8 mouse cellular contexts compared by ENCODE assay signal in genomic region chr6:58832591-58833018, GRCm38 (mm10). TPM values are rescaled to one million over a fixed set of nuclear protein-coding genes. Genes with fewer than 3 reads are reported as not detected.
DNase-seq lines count a peak whose midpoint lies in the region; ATAC-seq and TF ChIP-seq lines count a peak whose summit lies in the region.

No protein-coding gene starts in this region.

- no peak overlapping the region for H3K9ac ChIP-seq in embryonic facial prominence, embryonic 12.5 days

- no peak overlapping the region for H3ac ChIP-seq in C2C12 (ENCODE audit: control insufficient read depth, insufficient read length, low read depth)

- H3K79me2 ChIP-seq in C2C12 (ENCODE audit: control insufficient read depth, insufficient read depth) = peaks cover 8% of the 10 kb centered on the region

- peak overlapping the region; percentile 83 for H3K4me2 ChIP-seq in embryonic facial prominence, embryonic 12.5 days (replicated peaks)

- H3K4me3 ChIP-seq in C2C12 (ENCODE audit: insufficient read depth, poor library complexity, severe bottlenecking) = peak overlapping the region; percentile 39
- H3K4me3 ChIP-seq in embryonic facial prominence, embryonic 12.5 days = peak overlapping the region; percentile 77; the same call in 1 of the 2 replicates

- peak; percentile 22 for DNase-seq in adrenal gland, postnatal 14 days
- DNase-seq in adrenal gland, postnatal 10 days = no peak
- peak; percentile 84 for DNase-seq in induced T-regulatory cell, adult 2 months (ENCODE audit: low read depth)
- no peak for DNase-seq in gastrocnemius, postnatal 10 days
- no peak for DNase-seq in layer of hippocampus, postnatal 36 days

- no peak for ATAC-seq in embryonic facial prominence, embryonic 12.5 days (ENCODE audit: insufficient number of reproducible peaks, insufficient read depth, low FRiP score, low TSS enrichment)
- ATAC-seq in megakaryocyte progenitor cell, adult 5-6 weeks (replicated peaks; ENCODE audit: poor library complexity) = peak; percentile 43

- no peaks in the 10 kb centered on the region for H3K79me3 ChIP-seq in C2C12 (ENCODE audit: low read depth)

- WGBS in embryonic facial prominence, embryonic 12.5 days = 37% methylated on average over 7 of the region's 7 CpGs

- no peaks in the 10 kb centered on the region for H3K27me3 ChIP-seq in C2C12 (ENCODE audit: control insufficient read depth, insufficient read depth, insufficient read length)
- H3K27me3 ChIP-seq in embryonic facial prominence, embryonic 12.5 days = no peaks in the 10 kb centered on the region

- no peaks in the 10 kb centered on the region for H3K9me3 ChIP-seq in embryonic facial prominence, embryonic 12.5 days

- no peak for TF ChIP-seq CTCF in C2C12 (IDR thresholded peaks at IDR 0.05; ENCODE audit: control insufficient read depth, insufficient read depth, insufficient read length)

- H3K27ac ChIP-seq in embryonic facial prominence, embryonic 12.5 days = no peak overlapping the region

- H3K4me1 ChIP-seq in embryonic facial prominence, embryonic 12.5 days = 0 out of 2 replicates have a peak, but pooled peaks cover 4% of the 10 kb centered on the region

- H3K36me3 ChIP-seq in C2C12 (ENCODE audit: control insufficient read depth, insufficient read depth) = no peaks in the 10 kb centered on the region
- H3K36me3 ChIP-seq in embryonic facial prominence, embryonic 12.5 days = no peaks in the 10 kb centered on the region

TF ChIP-seq in C2C12, 6 proteins besides CTCF, POLR2A, EP300 and RAD21:
- no peak for TF ChIP-seq MAX (IDR thresholded peaks at IDR 0.05)
- no peak for TF ChIP-seq FOSL1 (IDR thresholded peaks at IDR 0.05; ENCODE audit: insufficient read depth, low read length, poor library complexity, severe bottlenecking)
- TF ChIP-seq MYOG (IDR thresholded peaks at IDR 0.05; ENCODE audit: control insufficient read depth, extremely low read depth, insufficient read length) = no peak
- TF ChIP-seq MYOD1 (IDR thresholded peaks at IDR 0.05; ENCODE audit: control insufficient read depth, insufficient read length, low read depth) = no peak
- TF ChIP-seq USF1 (IDR thresholded peaks at IDR 0.05; ENCODE audit: low read depth) = no peak
- TF ChIP-seq CEBPB (IDR thresholded peaks at IDR 0.05; ENCODE audit: low read depth) = no peak

RNA-seq across cellular contexts. Expression of gene Herc3, which starts 1.3 kb away (rescaled TPM):
- total RNA-seq in adrenal gland, postnatal 14 days (2021) = 35.3 and 43.8 TPM in 2 replicates
- 10 to 100 TPM; 45.0 to 76.2 TPM for total RNA-seq in adrenal gland, postnatal 10 days (2021)
- 5.2 TPM for polyA plus RNA-seq in C2C12 (2012; fragmentation: generic; extraction: Trizol)
- 7.2 and 11.1 TPM in 2 replicates for polyA plus RNA-seq in embryonic facial prominence, embryonic 12.5 days (2016; fragmentation: Nextera tagmentation; extraction: Ambion mirVana)
- 2.6 and 5.2 TPM in 2 replicates for total RNA-seq in megakaryocyte progenitor cell, adult 5-6 weeks (2015)
- 4.8 and 6.8 TPM in 2 replicates for total RNA-seq in megakaryocyte progenitor cell, adult 5-6 weeks (2017)
- total RNA-seq in gastrocnemius, postnatal 10 days (2021) = 10 to 100 TPM; 76.2 to 77.6 TPM
- 100 to 1,000 TPM; 226 to 248 TPM for total RNA-seq in layer of hippocampus, postnatal 36 days (2021)

Comparison
In these comparisons a context has a peak if more than half of its experiments do, and no peak if none do; other contexts are left out.
1. DNase-seq: peak in adrenal gland, postnatal 14 days (single experiment) and induced T-regulatory cell, adult 2 months (single experiment); none in adrenal gland, postnatal 10 days (single experiment), gastrocnemius, postnatal 10 days (single experiment) and layer of hippocampus, postnatal 36 days (0 of 2).